Mouse (Mus musculus): ENCODE results near the gene Syt8. TPM values are rescaled to one million over a fixed set of nuclear protein-coding genes. Genes with fewer than 3 reads are reported as not detected.
"Not testable (repeated sequence)": the region's sequence is repeated elsewhere in the genome, so short reads cannot be mapped to it uniquely, and the experiment has no call there.

Syt8 gene
- polyA plus RNA-seq, 1 experiment from 2014 or later = not detected

GRCm38 (mm10) chr7:142403591-142403990 lies 31.1 kb upstream of the Syt8 start:
- H3K4me2 ChIP-seq (ENCODE audit: low read depth, low read length) = no peak overlapping the region
- 0 out of 2 replicates have a peak, but pooled peaks cover 2% of the 10 kb centered on the region for H3K4me1 ChIP-seq (ENCODE audit: control insufficient read depth, insufficient read depth, low read length)
- no peaks in the 10 kb centered on the region for H3K36me3 ChIP-seq (ENCODE audit: control insufficient read depth, insufficient read depth, low read length)
- 84% methylated on average over 4 of the region's 4 CpGs for WGBS
- ATAC-seq (ENCODE audit: low read depth) = no peak
- no peak overlapping the region for H3K4me3 ChIP-seq (ENCODE audit: low read depth, low read length)
- H3K27me3 ChIP-seq (ENCODE audit: control insufficient read depth, insufficient read depth, low read length) = no peaks in the 10 kb centered on the region
- no peak overlapping the region for H3K9ac ChIP-seq (replicated peaks; ENCODE audit: low read depth, low read length)
- no peak overlapping the region for H3K27ac ChIP-seq (ENCODE audit: low read depth, low read length)
- H3K9me3 ChIP-seq (ENCODE audit: control insufficient read depth, low read length) = no peaks in the 10 kb centered on the region

- H3K9ac ChIP-seq (replicated peaks; ENCODE audit: low read depth, low read length); H3K27me3 ChIP-seq (ENCODE audit: control insufficient read depth, insufficient read depth, low read length): not testable (repeated sequence)
- 86% methylated on average over 5 of the region's 5 CpGs for WGBS
These were observed 29.5 kb upstream of the Syt8 start for GRCm38 (mm10) chr7:142405134-142405533.

GRCm38 (mm10) chr7:142407935-142408334 lies 26.7 kb upstream of the Syt8 start:
- no peak for ATAC-seq (ENCODE audit: low read depth)
- 83% methylated on average over 4 of the region's 4 CpGs for WGBS
- Histone ChIP-seq H3K4me2 (ENCODE audit: low read depth, low read length) (no peak overlapping the region), H3K4me1 (ENCODE audit: control insufficient read depth, insufficient read depth, low read length) (no peaks in the 10 kb centered on the region), H3K27me3 (ENCODE audit: control insufficient read depth, insufficient read depth, low read length) (no peaks in the 10 kb centered on the region), H3K36me3 (ENCODE audit: control insufficient read depth, insufficient read depth, low read length) (no peaks in the 10 kb centered on the region), H3K9me3 (ENCODE audit: control insufficient read depth, low read length) (no peaks in the 10 kb centered on the region), H3K4me3 (ENCODE audit: low read depth, low read length) (no peak overlapping the region), H3K27ac (ENCODE audit: low read depth, low read length) (no peak overlapping the region), H3K9ac (replicated peaks; ENCODE audit: low read depth, low read length) (no peak overlapping the region)

More at GRCm38 (mm10) chr7:142405134-142405533, 29.5 kb upstream of the Syt8 start:
- ATAC-seq (ENCODE audit: low read depth); H3K4me2 ChIP-seq (ENCODE audit: low read depth, low read length); H3K36me3 ChIP-seq (ENCODE audit: control insufficient read depth, insufficient read depth, low read length); H3K4me3 ChIP-seq (ENCODE audit: low read depth, low read length); H3K9me3 ChIP-seq (ENCODE audit: control insufficient read depth, low read length); H3K27ac ChIP-seq (ENCODE audit: low read depth, low read length); H3K4me1 ChIP-seq (ENCODE audit: control insufficient read depth, insufficient read depth, low read length): not testable (repeated sequence)

GRCm38 (mm10) chr7:142408686-142409085 lies 26.0 kb upstream of the Syt8 start:
- H3K9me3 ChIP-seq (ENCODE audit: control insufficient read depth, low read length) = no peaks in the 10 kb centered on the region
- H3K27me3 ChIP-seq (ENCODE audit: control insufficient read depth, insufficient read depth, low read length) = no peaks in the 10 kb centered on the region
- no peak for ATAC-seq (ENCODE audit: low read depth)
- no peaks in the 10 kb centered on the region for H3K36me3 ChIP-seq (ENCODE audit: control insufficient read depth, insufficient read depth, low read length)
- WGBS = 95% methylated on average over 8 of the region's 8 CpGs
- H3K9ac ChIP-seq (replicated peaks; ENCODE audit: low read depth, low read length) = no peak overlapping the region
- no peak overlapping the region for H3K27ac ChIP-seq (ENCODE audit: low read depth, low read length)
- no peaks in the 10 kb centered on the region for H3K4me1 ChIP-seq (ENCODE audit: control insufficient read depth, insufficient read depth, low read length)
- H3K4me3 ChIP-seq (ENCODE audit: low read depth, low read length) = no peak overlapping the region
- no peak overlapping the region for H3K4me2 ChIP-seq (ENCODE audit: low read depth, low read length)

GRCm38 (mm10) chr7:142409603-142410002 lies 25.0 kb upstream of the Syt8 start:
- Histone ChIP-seq H3K27ac (ENCODE audit: low read depth, low read length) (no peak overlapping the region), H3K27me3 (ENCODE audit: control insufficient read depth, insufficient read depth, low read length) (no peaks in the 10 kb centered on the region), H3K9me3 (ENCODE audit: control insufficient read depth, low read length) (no peaks in the 10 kb centered on the region), H3K9ac (replicated peaks; ENCODE audit: low read depth, low read length) (no peak overlapping the region), H3K4me3 (ENCODE audit: low read depth, low read length) (no peak overlapping the region), H3K4me1 (ENCODE audit: control insufficient read depth, insufficient read depth, low read length) (no peaks in the 10 kb centered on the region), H3K36me3 (ENCODE audit: control insufficient read depth, insufficient read depth, low read length) (no peaks in the 10 kb centered on the region), H3K4me2 (ENCODE audit: low read depth, low read length) (no peak overlapping the region)
- no peak for ATAC-seq (ENCODE audit: low read depth)
- 86% methylated on average over 3 of the region's 3 CpGs for WGBS

- H3K4me3 ChIP-seq (ENCODE audit: low read depth, low read length) = no peak overlapping the region
- no peak overlapping the region for H3K4me2 ChIP-seq (ENCODE audit: low read depth, low read length)
- H3K27ac ChIP-seq (ENCODE audit: low read depth, low read length) = no peak overlapping the region
- H3K9me3 ChIP-seq (ENCODE audit: control insufficient read depth, low read length) = no peaks in the 10 kb centered on the region
- no peak for ATAC-seq (ENCODE audit: low read depth)
- no peaks in the 10 kb centered on the region for H3K36me3 ChIP-seq (ENCODE audit: control insufficient read depth, insufficient read depth, low read length)
- WGBS = 94% methylated on average over 6 of the region's 6 CpGs
- H3K9ac ChIP-seq (replicated peaks; ENCODE audit: low read depth, low read length) = no peak overlapping the region
- no peaks in the 10 kb centered on the region for H3K27me3 ChIP-seq (ENCODE audit: control insufficient read depth, insufficient read depth, low read length)
- H3K4me1 ChIP-seq (ENCODE audit: control insufficient read depth, insufficient read depth, low read length) = no peaks in the 10 kb centered on the region
These were observed 21.4 kb upstream of the Syt8 start for GRCm38 (mm10) chr7:142413285-142413684.

GRCm38 (mm10) chr7:142415314-142415713 lies 19.3 kb upstream of the Syt8 start:
- Histone ChIP-seq H3K4me3 (ENCODE audit: low read depth, low read length) (no peak overlapping the region), H3K4me1 (ENCODE audit: control insufficient read depth, insufficient read depth, low read length) (no peaks in the 10 kb centered on the region), H3K36me3 (ENCODE audit: control insufficient read depth, insufficient read depth, low read length) (no peaks in the 10 kb centered on the region), H3K27ac (ENCODE audit: low read depth, low read length) (no peak overlapping the region), H3K4me2 (ENCODE audit: low read depth, low read length) (no peak overlapping the region), H3K9ac (replicated peaks; ENCODE audit: low read depth, low read length) (no peak overlapping the region), H3K27me3 (ENCODE audit: control insufficient read depth, insufficient read depth, low read length) (no peaks in the 10 kb centered on the region), H3K9me3 (ENCODE audit: control insufficient read depth, low read length) (no peaks in the 10 kb centered on the region)
- no peak for ATAC-seq (ENCODE audit: low read depth)
- WGBS = 67% methylated on average over 4 of the region's 4 CpGs

GRCm38 (mm10) chr7:142416225-142416624 lies 18.4 kb upstream of the Syt8 start:
- no peak overlapping the region for H3K9ac ChIP-seq (replicated peaks; ENCODE audit: low read depth, low read length)
- H3K9me3 ChIP-seq (ENCODE audit: control insufficient read depth, low read length) = no peaks in the 10 kb centered on the region
- no peaks in the 10 kb centered on the region for H3K36me3 ChIP-seq (ENCODE audit: control insufficient read depth, insufficient read depth, low read length)
- no peaks in the 10 kb centered on the region for H3K27me3 ChIP-seq (ENCODE audit: control insufficient read depth, insufficient read depth, low read length)
- ATAC-seq (ENCODE audit: low read depth) = no peak
- no peak overlapping the region for H3K27ac ChIP-seq (ENCODE audit: low read depth, low read length)
- H3K4me3 ChIP-seq (ENCODE audit: low read depth, low read length) = no peak overlapping the region
- H3K4me1 ChIP-seq (ENCODE audit: control insufficient read depth, insufficient read depth, low read length) = no peaks in the 10 kb centered on the region
- 75% methylated on average over 3 of the region's 3 CpGs for WGBS
- H3K4me2 ChIP-seq (ENCODE audit: low read depth, low read length) = no peak overlapping the region

- Histone ChIP-seq H3K4me3 (ENCODE audit: low read depth, low read length) (no peak overlapping the region), H3K4me1 (ENCODE audit: control insufficient read depth, insufficient read depth, low read length) (no peaks in the 10 kb centered on the region), H3K9ac (replicated peaks; ENCODE audit: low read depth, low read length) (no peak overlapping the region), H3K9me3 (ENCODE audit: control insufficient read depth, low read length) (no peaks in the 10 kb centered on the region), H3K27ac (ENCODE audit: low read depth, low read length) (no peak overlapping the region), H3K27me3 (ENCODE audit: control insufficient read depth, insufficient read depth, low read length) (no peaks in the 10 kb centered on the region), H3K4me2 (ENCODE audit: low read depth, low read length) (no peak overlapping the region), H3K36me3 (ENCODE audit: control insufficient read depth, insufficient read depth, low read length) (no peaks in the 10 kb centered on the region)
- no peak for ATAC-seq (ENCODE audit: low read depth)
- 96% methylated on average over 2 of the region's 2 CpGs for WGBS
These were observed 16.6 kb upstream of the Syt8 start for GRCm38 (mm10) chr7:142418027-142418426.

- Histone ChIP-seq H3K4me2 (ENCODE audit: low read depth, low read length) (no peak overlapping the region), H3K27me3 (ENCODE audit: control insufficient read depth, insufficient read depth, low read length) (no peaks in the 10 kb centered on the region), H3K4me3 (ENCODE audit: low read depth, low read length) (no peak overlapping the region), H3K4me1 (ENCODE audit: control insufficient read depth, insufficient read depth, low read length) (no peaks in the 10 kb centered on the region), H3K9ac (replicated peaks; ENCODE audit: low read depth, low read length) (no peak overlapping the region), H3K27ac (ENCODE audit: low read depth, low read length) (no peak overlapping the region), H3K36me3 (ENCODE audit: control insufficient read depth, insufficient read depth, low read length) (no peaks in the 10 kb centered on the region), H3K9me3 (ENCODE audit: control insufficient read depth, low read length) (no peaks in the 10 kb centered on the region)
- no peak for ATAC-seq (ENCODE audit: low read depth)
- 87% methylated on average over 8 of the region's 8 CpGs for WGBS
These were observed 16.0 kb upstream of the Syt8 start for GRCm38 (mm10) chr7:142418679-142419078.
